Mouse (Mus musculus) B cell, adult 67 days (primary cell): ENCODE measurements around the gene Vrk3. TPM values are rescaled to one million over a fixed set of nuclear protein-coding genes. Genes with fewer than 3 reads are reported as not detected.

Source experiments
- total RNA-seq, 2 experiments: library from RNA; stranded (reverse); gene quantifications; 4 replicates each; pipeline ENCODE4 v1.2.4; 2023

Gene Vrk3
- 10 to 100 TPM; 80.8 to 85.9 TPM for total RNA-seq

GRCm38 (mm10) chr7:44748101-44749044 is at the start of gene Vrk3:
Gene Vrk3 (plus strand): TSS chr7:44748413.

GRCm38 (mm10) chr7:44708574-44708973 is 39.6 kb upstream of the Vrk3 start, which contains the start of gene Izumo2:
Gene Izumo2 (plus strand): TSS chr7:44708742.

GRCm38 (mm10) chr7:44750950-44751349 is 2.7 kb downstream of the Vrk3 start, which contains the start of gene Zfp473:
Gene Zfp473 (minus strand): TSS chr7:44751050.

GRCm38 (mm10) chr7:44815721-44816469 is 67.7 kb downstream of the Vrk3 start, which contains the start of the genes Nup62 and Il4i1:
Gene Nup62 (plus strand): TSS chr7:44816088.
Gene Il4i1 (plus strand): TSS chr7:44816387.

GRCm38 (mm10) chr7:44816470-44817021 is 68.3 kb downstream of the Vrk3 start, which contains the start of gene Atf5:
Gene Atf5 (minus strand): TSS chr7:44816658.

Other genes with a start within 250 kb of the Vrk3 start
- 10 to 100 TPM; 15.7 to 18.1 TPM for gene Mybpc2, start 223.8 kb upstream of the Vrk3 start, total RNA-seq
- 100 to 1,000 TPM; 478 to 556 TPM for gene Spib, start 216.3 kb upstream of the Vrk3 start, total RNA-seq
- 100 to 1,000 TPM; 150 to 178 TPM for gene Pold1, start 199.6 kb upstream of the Vrk3 start, total RNA-seq
- 100 to 1,000 TPM; 388 to 398 TPM for gene Nr1h2, start 194.5 kb upstream of the Vrk3 start, total RNA-seq
- gene Napsa, start 176.0 kb upstream of the Vrk3 start, total RNA-seq, result 100 to 1,000 TPM; 537 to 600 TPM
- 10 to 100 TPM; 19.1 to 21.0 TPM for gene Kcnc3, start 157.7 kb upstream of the Vrk3 start, total RNA-seq
- gene Myh14, start 77.6 kb upstream of the Vrk3 start, total RNA-seq, result not detected
- gene Izumo2, start 39.7 kb upstream of the Vrk3 start, total RNA-seq, result not detected
- 1 to 10 TPM; 2.1 to 2.6 TPM for gene Zfp473, start 2.6 kb downstream of the Vrk3 start, total RNA-seq
- gene Nup62, start 67.7 kb downstream of the Vrk3 start, total RNA-seq, result 10 to 100 TPM; 53.1 to 61.7 TPM
- 100 to 1,000 TPM; 155 to 234 TPM for gene Il4i1, start 68.0 kb downstream of the Vrk3 start, total RNA-seq
- gene Atf5, start 68.2 kb downstream of the Vrk3 start, total RNA-seq, result 1 to 10 TPM; 3.8 to 4.1 TPM
- gene Akt1s1, start 100.6 kb downstream of the Vrk3 start, total RNA-seq, result 10 to 100 TPM; 47.4 to 54.3 TPM
- 100 to 1,000 TPM; 116 to 132 TPM for gene Tbc1d17, start 100.7 kb downstream of the Vrk3 start, total RNA-seq
- 10 to 100 TPM; 75.0 to 80.9 TPM for gene Pnkp, start 108.7 kb downstream of the Vrk3 start, total RNA-seq
- 10 to 100 TPM; 14.0 to 23.5 TPM for gene Ptov1, start 121.4 kb downstream of the Vrk3 start, total RNA-seq
- 10 to 100 TPM; 67.9 to 78.3 TPM for gene Med25, start 144.3 kb downstream of the Vrk3 start, total RNA-seq
- 10 to 100 TPM; 31.4 to 50.1 TPM for gene Fuz, start 147.7 kb downstream of the Vrk3 start, total RNA-seq
- gene Ap2a1, start 181.1 kb downstream of the Vrk3 start, total RNA-seq, result 100 to 1,000 TPM in 1 of 2 experiments, 10 to 100 TPM in 1; 92.5 to 101 TPM
- not detected for gene Tsks, start 194.8 kb downstream of the Vrk3 start, total RNA-seq
- not detected for gene Cpt1c, start 226.4 kb downstream of the Vrk3 start, total RNA-seq
- 100 to 1,000 TPM; 154 to 155 TPM for gene Prmt1, start 238.2 kb downstream of the Vrk3 start, total RNA-seq
- 100 to 1,000 TPM; 195 TPM for gene Irf3, start 249.2 kb downstream of the Vrk3 start, total RNA-seq